22 mouse cellular contexts compared by ENCODE assay signal in the genomic region with DNA sequence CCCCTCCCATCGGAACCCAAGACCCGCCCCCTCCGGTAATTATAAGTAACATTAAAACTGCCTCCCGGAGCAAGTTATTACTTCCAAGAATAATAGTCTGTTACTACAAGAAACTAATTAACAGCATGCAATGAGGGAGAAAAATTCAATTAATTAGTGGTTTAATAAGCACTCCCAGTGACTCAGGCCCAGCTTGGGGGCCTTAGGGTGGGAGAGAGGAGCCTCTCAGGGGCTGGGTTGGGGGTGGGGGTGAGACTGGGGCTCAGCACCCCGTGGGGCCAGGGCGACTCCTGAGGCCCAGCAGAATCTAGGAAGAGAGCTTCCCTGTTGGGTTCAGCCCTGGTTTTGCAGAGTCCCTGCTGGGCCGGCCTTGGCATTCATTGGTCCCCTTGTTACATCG. TPM values are rescaled to one million over a fixed set of nuclear protein-coding genes. Genes with fewer than 3 reads are reported as not detected.
DNase-seq lines count a peak whose midpoint lies in the region; ATAC-seq and TF ChIP-seq lines count a peak whose summit lies in the region.
"Had no signal": no experiment of that assay in that cellular context is flagged by ENCODE, and none has a peak within 500 bp of the region (broad histone marks: within the 10 kb centered on the region; RNA-seq: fewer than 3 reads in every experiment).

No protein-coding gene starts in this region.

- H3K9me3 ChIP-seq in embryonic facial prominence, embryonic 14.5 days (ENCODE audit: control insufficient read depth, low read length) = no peaks in the 10 kb centered on the region
- H3K9me3 ChIP-seq in embryonic facial prominence, embryonic 10.5 days = no peaks in the 10 kb centered on the region
- H3K9me3 ChIP-seq in midbrain, embryonic 16.5 days (replicated peaks; ENCODE audit: control insufficient read depth, low read length, poor library complexity, severe bottlenecking) = no peaks in the 10 kb centered on the region
- no peaks in the 10 kb centered on the region for H3K9me3 ChIP-seq in midbrain, embryonic 13.5 days
- H3K9me3 ChIP-seq in forebrain, postnatal 0 days (ENCODE audit: low read length) = no peaks in the 10 kb centered on the region
- H3K9me3 ChIP-seq: heart, embryonic 10.5 days; liver, embryonic 13.5 days; lung, embryonic 15.5 days; stomach, embryonic 15.5 days had no signal

- TF ChIP-seq CTCF in forebrain, postnatal 0 days (IDR thresholded peaks at IDR 0.05; ENCODE audit: low read depth) = no peak

- H3K9ac ChIP-seq in embryonic facial prominence, embryonic 14.5 days (ENCODE audit: low read depth, low read length) = no peak overlapping the region
- no peak overlapping the region for H3K9ac ChIP-seq in midbrain, embryonic 16.5 days (ENCODE audit: low read depth, low read length)
- H3K9ac ChIP-seq in midbrain, embryonic 13.5 days (replicated peaks) = no peak overlapping the region
- no peak overlapping the region for H3K9ac ChIP-seq in forebrain, postnatal 0 days
- H3K9ac ChIP-seq: liver, embryonic 13.5 days; lung, embryonic 15.5 days; stomach, embryonic 15.5 days had no signal

- peak; percentile 42; the same call in 1 of the 2 replicates for ATAC-seq in embryonic facial prominence, embryonic 14.5 days (ENCODE audit: low read depth)
- no peak for ATAC-seq in midbrain, embryonic 16.5 days
- ATAC-seq in midbrain, embryonic 13.5 days = no peak
- ATAC-seq in forebrain, postnatal 0 days = 0 out of 2 replicates have a peak, but pooled peaks have one; percentile 19
- ATAC-seq: CD4-positive, CD25-positive, alpha-beta regulatory T cell, adult 4 months; intestine, embryonic 16.5 days had no signal

- peaks cover 8% of the 10 kb centered on the region for H3K27me3 ChIP-seq in embryonic facial prominence, embryonic 14.5 days (replicated peaks; ENCODE audit: control insufficient read depth, insufficient read depth, low read length)
- H3K27me3 ChIP-seq in embryonic facial prominence, embryonic 10.5 days (replicated peaks; ENCODE audit: low read depth, poor library complexity, severe bottlenecking) = peaks cover 39% of the 10 kb centered on the region
- H3K27me3 ChIP-seq in midbrain, embryonic 16.5 days (ENCODE audit: control insufficient read depth, insufficient read depth, low read depth, low read length) = 0 out of 2 replicates have a peak, but pooled peaks cover 1% of the 10 kb centered on the region
- H3K27me3 ChIP-seq in midbrain, embryonic 13.5 days = peaks cover 45% of the 10 kb centered on the region
- no peaks in the 10 kb centered on the region; the same call in 1 of the 2 replicates for H3K27me3 ChIP-seq in forebrain, postnatal 0 days (ENCODE audit: insufficient read depth, low read length)

- H3K4me2 ChIP-seq in embryonic facial prominence, embryonic 14.5 days (ENCODE audit: low read depth, low read length) = no peak overlapping the region
- no peak overlapping the region for H3K4me2 ChIP-seq in midbrain, embryonic 16.5 days (ENCODE audit: low read length)
- no peak overlapping the region for H3K4me2 ChIP-seq in midbrain, embryonic 13.5 days (replicated peaks)
- no peak overlapping the region for H3K4me2 ChIP-seq in forebrain, postnatal 0 days (ENCODE audit: low read depth)
- H3K4me2 ChIP-seq: liver, embryonic 13.5 days; lung, embryonic 15.5 days; stomach, embryonic 15.5 days had no signal

- 55% methylated on average over 6 of the region's 8 CpGs for WGBS in embryonic facial prominence, embryonic 14.5 days
- WGBS in embryonic facial prominence, embryonic 10.5 days = 41% methylated on average over 8 of the region's 8 CpGs
- WGBS in midbrain, embryonic 16.5 days = 33% methylated on average over 8 of the region's 8 CpGs
- 31% methylated on average over 8 of the region's 8 CpGs for WGBS in midbrain, embryonic 13.5 days
- 15% methylated on average over 8 of the region's 8 CpGs for WGBS in forebrain, postnatal 0 days

- H3K27ac ChIP-seq in embryonic facial prominence, embryonic 14.5 days (replicated peaks; ENCODE audit: low read depth, low read length) = no peak overlapping the region
- H3K27ac ChIP-seq in embryonic facial prominence, embryonic 10.5 days (replicated peaks) = no peak overlapping the region
- H3K27ac ChIP-seq in midbrain, embryonic 16.5 days (ENCODE audit: low read length) = 0 out of 2 replicates have a peak overlapping the region, but pooled peaks have one; percentile 25
- no peak overlapping the region for H3K27ac ChIP-seq in midbrain, embryonic 13.5 days
- no peak overlapping the region for H3K27ac ChIP-seq in forebrain, postnatal 0 days (ENCODE audit: low read depth, low read length)
- H3K27ac ChIP-seq: heart, embryonic 10.5 days; liver, embryonic 13.5 days; lung, embryonic 15.5 days; stomach, embryonic 15.5 days had no signal

- DNase-seq in embryonic facial prominence, embryonic 14.5 days (ENCODE audit: low spot score) = no peak
- no peak for DNase-seq in embryonic facial prominence, embryonic 10.5 days (ENCODE audit: low spot score)
- DNase-seq in forebrain, postnatal 0 days = no peak
- peak; percentile 82 for DNase-seq in retina, postnatal 1 day
- DNase-seq in ovary, postnatal 36 days (ENCODE audit: low spot score) = no peak
- DNase-seq in kidney, adult 8-10 months = no peak
- DNase-seq: adrenal gland, postnatal 10 days; cerebellum, adult 11-12 months; cerebellum, postnatal 36 days; gastrocnemius, postnatal 36 days; heart, postnatal 10 days; liver, embryonic 13.5 days; thymus, postnatal 14 days had no signal

- no peak overlapping the region for H3K4me3 ChIP-seq in embryonic facial prominence, embryonic 14.5 days (ENCODE audit: low read depth, low read length)
- no peak overlapping the region for H3K4me3 ChIP-seq in embryonic facial prominence, embryonic 10.5 days
- H3K4me3 ChIP-seq in midbrain, embryonic 16.5 days (ENCODE audit: low read depth, low read length) = no peak overlapping the region
- no peak overlapping the region for H3K4me3 ChIP-seq in midbrain, embryonic 13.5 days (replicated peaks)
- H3K4me3 ChIP-seq in forebrain, postnatal 0 days (ENCODE audit: low read depth, low read length) = no peak overlapping the region
- H3K4me3 ChIP-seq: erythroblast, embryonic 14.5 days; heart, embryonic 10.5 days; liver, embryonic 13.5 days; lung, embryonic 15.5 days; stomach, embryonic 15.5 days had no signal

- no peaks in the 10 kb centered on the region for H3K36me3 ChIP-seq in embryonic facial prominence, embryonic 14.5 days (ENCODE audit: control insufficient read depth, insufficient read depth, low read length)
- no peaks in the 10 kb centered on the region for H3K36me3 ChIP-seq in embryonic facial prominence, embryonic 10.5 days (replicated peaks)
- no peaks in the 10 kb centered on the region for H3K36me3 ChIP-seq in midbrain, embryonic 16.5 days (ENCODE audit: control insufficient read depth, insufficient read depth, low read length)
- H3K36me3 ChIP-seq in midbrain, embryonic 13.5 days = no peaks in the 10 kb centered on the region
- H3K36me3 ChIP-seq in forebrain, postnatal 0 days (ENCODE audit: insufficient read depth) = no peaks in the 10 kb centered on the region
- H3K36me3 ChIP-seq: heart, embryonic 10.5 days; liver, embryonic 13.5 days; lung, embryonic 15.5 days; stomach, embryonic 15.5 days had no signal

- no peaks in the 10 kb centered on the region for H3K4me1 ChIP-seq in embryonic facial prominence, embryonic 14.5 days (ENCODE audit: control insufficient read depth, insufficient read depth, low read length)
- peaks cover 20% of the 10 kb centered on the region for H3K4me1 ChIP-seq in embryonic facial prominence, embryonic 10.5 days
- peaks cover 4% of the 10 kb centered on the region; the same call in 1 of the 2 replicates for H3K4me1 ChIP-seq in midbrain, embryonic 16.5 days (ENCODE audit: control insufficient read depth, insufficient read depth, low read length)
- H3K4me1 ChIP-seq in midbrain, embryonic 13.5 days (replicated peaks) = peaks cover 18% of the 10 kb centered on the region
- H3K4me1 ChIP-seq in forebrain, postnatal 0 days (ENCODE audit: insufficient read depth) = no peaks in the 10 kb centered on the region
- H3K4me1 ChIP-seq: heart, embryonic 10.5 days; liver, embryonic 13.5 days; lung, embryonic 15.5 days; stomach, embryonic 15.5 days had no signal

RNA-seq across cellular contexts. Expression of gene Fbxo2, which starts 21.9 kb away (rescaled TPM):
- polyA plus RNA-seq in embryonic facial prominence, embryonic 14.5 days (2014; fragmentation: Nextera tagmentation; extraction: Ambion mirVana) = 5.4 and 7.9 TPM in 2 replicates
- polyA plus RNA-seq in embryonic facial prominence, embryonic 10.5 days (2016; fragmentation: Nextera tagmentation; extraction: Ambion mirVana) = 0.82 and 1.1 TPM in 2 replicates
- polyA plus RNA-seq in midbrain, embryonic 16.5 days (2015; fragmentation: Nextera tagmentation; extraction: Ambion mirVana) = 5.6 and 9.4 TPM in 2 replicates
- polyA plus RNA-seq in midbrain, embryonic 13.5 days (2015; fragmentation: Nextera tagmentation; extraction: Ambion mirVana) = 2.3 and 2.4 TPM in 2 replicates
- 10.2 and 11.9 TPM in 2 replicates for total RNA-seq in forebrain, postnatal 0 days (2014; rRNA removed)
- polyA plus RNA-seq in forebrain, postnatal 0 days (2015; fragmentation: Nextera tagmentation; extraction: Ambion mirVana) = 11.4 and 15.6 TPM in 2 replicates
- total RNA-seq: gastrocnemius, postnatal 36 days; heart, postnatal 10 days; monocyte, adult 5-6 weeks had no signal
- polyA plus RNA-seq: CD4-positive, CD25-positive, alpha-beta regulatory T cell, adult 4 months; erythroblast, embryonic 14.5 days had no signal

RNA-seq across cellular contexts. Expression of gene Fbxo44, which starts 22.1 kb away (rescaled TPM):
- polyA plus RNA-seq in embryonic facial prominence, embryonic 14.5 days (2014; fragmentation: Nextera tagmentation; extraction: Ambion mirVana) = 7.7 and 9.6 TPM in 2 replicates
- 18.0 and 21.3 TPM in 2 replicates for polyA plus RNA-seq in embryonic facial prominence, embryonic 10.5 days (2016; fragmentation: Nextera tagmentation; extraction: Ambion mirVana)
- polyA plus RNA-seq in midbrain, embryonic 16.5 days (2015; fragmentation: Nextera tagmentation; extraction: Ambion mirVana) = 90.1 and 102 TPM in 2 replicates
- 97.8 and 103 TPM in 2 replicates for polyA plus RNA-seq in midbrain, embryonic 13.5 days (2015; fragmentation: Nextera tagmentation; extraction: Ambion mirVana)
- 126 and 132 TPM in 2 replicates for total RNA-seq in forebrain, postnatal 0 days (2014; rRNA removed)
- polyA plus RNA-seq in forebrain, postnatal 0 days (2015; fragmentation: Nextera tagmentation; extraction: Ambion mirVana) = 73.3 and 81.4 TPM in 2 replicates

RNA-seq across cellular contexts. Expression of gene Fbxo6, which starts 30.4 kb away (rescaled TPM):
- polyA plus RNA-seq in embryonic facial prominence, embryonic 14.5 days (2014; fragmentation: Nextera tagmentation; extraction: Ambion mirVana) = 13.8 and 15.3 TPM in 2 replicates
- 8.3 and 10.6 TPM in 2 replicates for polyA plus RNA-seq in embryonic facial prominence, embryonic 10.5 days (2016; fragmentation: Nextera tagmentation; extraction: Ambion mirVana)
- polyA plus RNA-seq in midbrain, embryonic 16.5 days (2015; fragmentation: Nextera tagmentation; extraction: Ambion mirVana) = 18.5 and 23.8 TPM in 2 replicates
- 15.9 and 19.6 TPM in 2 replicates for polyA plus RNA-seq in midbrain, embryonic 13.5 days (2015; fragmentation: Nextera tagmentation; extraction: Ambion mirVana)
- 22.0 and 24.0 TPM in 2 replicates for total RNA-seq in forebrain, postnatal 0 days (2014; rRNA removed)
- polyA plus RNA-seq in forebrain, postnatal 0 days (2015; fragmentation: Nextera tagmentation; extraction: Ambion mirVana) = 22.8 and 24.9 TPM in 2 replicates

RNA-seq across cellular contexts. Expression of gene Draxin, which starts 51.9 kb away (rescaled TPM):
- polyA plus RNA-seq in embryonic facial prominence, embryonic 14.5 days (2014; fragmentation: Nextera tagmentation; extraction: Ambion mirVana) = 0.56 and 0.67 TPM in 2 replicates
- polyA plus RNA-seq in embryonic facial prominence, embryonic 10.5 days (2016; fragmentation: Nextera tagmentation; extraction: Ambion mirVana) = 1.5 and 2.4 TPM in 2 replicates
- 11.8 and 11.9 TPM in 2 replicates for polyA plus RNA-seq in midbrain, embryonic 16.5 days (2015; fragmentation: Nextera tagmentation; extraction: Ambion mirVana)
- polyA plus RNA-seq in midbrain, embryonic 13.5 days (2015; fragmentation: Nextera tagmentation; extraction: Ambion mirVana) = 14.6 and 20.4 TPM in 2 replicates
- total RNA-seq in forebrain, postnatal 0 days (2014; rRNA removed) = 37.5 and 40.5 TPM in 2 replicates
- polyA plus RNA-seq in forebrain, postnatal 0 days (2015; fragmentation: Nextera tagmentation; extraction: Ambion mirVana) = 6.8 and 8.7 TPM in 2 replicates
- total RNA-seq: heart, postnatal 10 days had no signal
- polyA plus RNA-seq: CD4-positive, CD25-positive, alpha-beta regulatory T cell, adult 4 months; erythroblast, embryonic 14.5 days had no signal

RNA-seq across cellular contexts. Expression of gene Mad2l2, which starts 52.2 kb away (rescaled TPM):
- 51.1 and 59.8 TPM in 2 replicates for polyA plus RNA-seq in embryonic facial prominence, embryonic 14.5 days (2014; fragmentation: Nextera tagmentation; extraction: Ambion mirVana)
- 63.3 and 67.3 TPM in 2 replicates for polyA plus RNA-seq in embryonic facial prominence, embryonic 10.5 days (2016; fragmentation: Nextera tagmentation; extraction: Ambion mirVana)
- polyA plus RNA-seq in midbrain, embryonic 16.5 days (2015; fragmentation: Nextera tagmentation; extraction: Ambion mirVana) = 98.2 and 100 TPM in 2 replicates
- 105 and 106 TPM in 2 replicates for polyA plus RNA-seq in midbrain, embryonic 13.5 days (2015; fragmentation: Nextera tagmentation; extraction: Ambion mirVana)
- 43.6 and 45.7 TPM in 2 replicates for total RNA-seq in forebrain, postnatal 0 days (2014; rRNA removed)
- 102 and 104 TPM in 2 replicates for polyA plus RNA-seq in forebrain, postnatal 0 days (2015; fragmentation: Nextera tagmentation; extraction: Ambion mirVana)

Comparison
In these comparisons a context has a peak if more than half of its experiments do, and no peak if none do; other contexts are left out.
1. ATAC-seq: peak in embryonic facial prominence, embryonic 14.5 days (single experiment) and forebrain, postnatal 0 days (single experiment); none in midbrain, embryonic 16.5 days (single experiment) and midbrain, embryonic 13.5 days (single experiment).